Mouse (Mus musculus) erythroblast, embryonic 14.5 days (primary cell): ENCODE data around the gene Ceacam20.

Source experiments
- GATA1 ChIP-seq: IDR thresholded peaks from 2 replicates; pipeline ENCODE4 v1.6.1; 2012; ENCODE audit warnings: low read length, inconsistent platforms, mixed read lengths
- TAL1 ChIP-seq: IDR thresholded peaks from 3 replicates; pipeline ENCODE4 v1.6.1; 2012; ENCODE audit warnings: low read length, inconsistent platforms, mixed read lengths

DNA sequence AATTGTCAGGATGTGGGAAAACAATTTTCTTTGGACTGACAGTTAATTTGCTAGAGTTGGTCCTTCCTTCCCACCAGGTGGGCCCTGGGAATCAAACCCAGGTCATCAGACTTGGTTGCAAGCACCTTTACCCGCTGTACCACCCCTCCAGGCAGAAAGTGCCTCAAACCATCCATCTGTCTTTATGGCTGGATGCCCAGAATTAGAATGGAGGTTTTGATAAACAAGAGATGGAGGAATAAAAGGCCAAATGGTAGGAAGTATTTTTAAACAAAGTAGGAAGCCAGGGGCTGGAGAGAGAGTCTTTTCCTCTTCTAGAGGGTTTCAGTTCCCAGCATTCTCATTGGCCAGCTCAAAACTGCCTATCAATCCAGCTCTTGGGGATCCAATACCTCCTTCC, 39.8 kb upstream of the Ceacam20 start:
- TF ChIP-seq GATA1 (no peak), TAL1 (no peak)
